Mouse (Mus musculus): ENCODE data around the gene 4930469K13Rik. TPM values are rescaled to one million over a fixed set of nuclear protein-coding genes. Genes with fewer than 3 reads are reported as not detected.

4930469K13Rik gene
- total and polyA plus RNA-seq, 3 experiments = 0.23 to 0.29 TPM; not detected in 1

DNA sequence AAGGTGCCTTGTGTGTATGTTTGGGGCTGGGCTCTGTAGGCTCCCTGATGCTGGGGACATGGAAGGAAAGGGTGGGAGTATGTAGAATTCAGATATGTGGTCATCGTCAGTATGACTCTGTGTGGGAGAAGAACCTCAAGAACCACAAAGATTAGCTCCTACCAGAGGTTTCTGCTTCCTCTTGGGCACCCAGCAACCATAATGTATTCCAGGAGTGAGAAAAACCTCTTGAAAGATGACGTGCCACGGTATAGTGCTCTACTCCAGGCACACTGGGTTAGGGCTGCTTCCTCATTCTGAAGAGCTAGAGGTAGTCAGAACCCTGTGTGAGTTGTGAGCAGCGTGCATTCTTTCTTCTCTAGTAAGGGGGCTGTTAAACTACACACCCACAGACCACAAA is 130.6 kb downstream of the 4930469K13Rik start:
- H3K9ac ChIP-seq (ENCODE audit: control insufficient read depth, low read depth, low read length, poor library complexity, severe bottlenecking) = peak overlapping the region; percentile 18; the same call in 1 of the 2 replicates
- peaks cover 0 to 37% of the 10 kb centered on the region in 2 experiments; a peak in 2 of 4 replicates for H3K36me3 ChIP-seq (ENCODE audit: control insufficient read depth in 1 of 2, insufficient read depth in 2 of 2, low read length in 2 of 2)
- no peaks in the 10 kb centered on the region for H3K9me3 ChIP-seq (replicated peaks; ENCODE audit: insufficient read depth, low read length)
- no peak for TF ChIP-seq POLR2AphosphoS2 (IDR thresholded peaks at IDR 0.05; ENCODE audit: low read length)
- no peak for TF ChIP-seq CHD2 (IDR thresholded peaks at IDR 0.05; ENCODE audit: low read length)
- TF ChIP-seq JUND (IDR thresholded peaks at IDR 0.05; ENCODE audit: low read depth, low read length) = 0 out of 2 replicates have a peak, but pooled peaks have one; percentile 33
- TF ChIP-seq BHLHE40 (IDR thresholded peaks at IDR 0.05; ENCODE audit: borderline replicate concordance, low read depth, low read length) = no peak
- TF ChIP-seq ZMIZ1 (IDR thresholded peaks at IDR 0.05; ENCODE audit: low read depth, low read length) = no peak
- TF ChIP-seq E2F4 (IDR thresholded peaks at IDR 0.05; ENCODE audit: borderline replicate concordance, low read depth, low read length) = no peak
- TF ChIP-seq ZNF384 (IDR thresholded peaks at IDR 0.05; ENCODE audit: low read depth, low read length) = no peak
- peak; percentile 86 for TF ChIP-seq ETS1 (IDR thresholded peaks at IDR 0.05; ENCODE audit: low read depth, low read length)
- TF ChIP-seq POLR2AphosphoS5 (IDR thresholded peaks at IDR 0.05; ENCODE audit: borderline replicate concordance, low read depth, low read length) = no peak
- peak; percentile 76 for TF ChIP-seq SIN3A (IDR thresholded peaks at IDR 0.05; ENCODE audit: low read length)
- no peak for TF ChIP-seq MEF2A (IDR thresholded peaks at IDR 0.05; ENCODE audit: extremely low read depth, insufficient replicate concordance, low read depth, low read length, poor library complexity, severe bottlenecking)
- peak; percentile 37; the same call in 1 of the 2 replicates for TF ChIP-seq TAL1 (IDR thresholded peaks at IDR 0.05; ENCODE audit: low read length)
- peak; percentile 85 to 91 for TF ChIP-seq EP300 (IDR thresholded peaks at IDR 0.05; ENCODE audit: low read depth in 1 of 2, low read length in 2 of 2)
- TF ChIP-seq RCOR1 (IDR thresholded peaks at IDR 0.05; ENCODE audit: low read depth, low read length) = peak; percentile 90
- no peak for TF ChIP-seq MXI1 (IDR thresholded peaks at IDR 0.05; ENCODE audit: low read depth, low read length)
- no peak for TF ChIP-seq ZKSCAN1 (IDR thresholded peaks at IDR 0.05; ENCODE audit: low read depth, low read length)
- TF ChIP-seq MAFK (IDR thresholded peaks at IDR 0.05; ENCODE audit: borderline replicate concordance, low read depth, low read length) = peak; percentile 72; the same call in 1 of the 2 replicates
- no peak for TF ChIP-seq UBTF (IDR thresholded peaks at IDR 0.05; ENCODE audit: borderline replicate concordance, insufficient read depth, low read depth, low read length)
- no peak for TF ChIP-seq CHD1 (IDR thresholded peaks at IDR 0.05; ENCODE audit: low read depth, low read length)
- TF ChIP-seq TCF12 (IDR thresholded peaks at IDR 0.05; ENCODE audit: low read depth, low read length) = peak; percentile 73
- 0 out of 2 replicates have a peak, but pooled peaks have one; percentile 32 for TF ChIP-seq TBP (IDR thresholded peaks at IDR 0.05; ENCODE audit: low read depth, low read length)
- no peak for TF ChIP-seq RAD21 (IDR thresholded peaks at IDR 0.05; ENCODE audit: low read depth, low read length)
- peak; percentile 74 for TF ChIP-seq MYC (IDR thresholded peaks at IDR 0.05; ENCODE audit: low read depth, low read length)
- peak; percentile 11; the same call in 1 of the 2 replicates for TF ChIP-seq SMC3 (IDR thresholded peaks at IDR 0.05; ENCODE audit: low read depth, low read length)
- peak; percentile 66 for TF ChIP-seq GATA1 (IDR thresholded peaks at IDR 0.05; ENCODE audit: low read depth, low read length)
- no peak for TF ChIP-seq NRF1 (IDR thresholded peaks at IDR 0.05; ENCODE audit: insufficient read depth, low read depth, low read length, poor library complexity, severe bottlenecking)
- TF ChIP-seq KAT2A (conservative IDR thresholded peaks at IDR 0.05; ENCODE audit: low read depth, low read length) = no peak
- no peak for TF ChIP-seq MAZ (IDR thresholded peaks at IDR 0.05; ENCODE audit: low read depth, low read length)
- peak; percentile 62 for TF ChIP-seq ELF1 (IDR thresholded peaks at IDR 0.05; ENCODE audit: low read depth, low read length)
- TF ChIP-seq USF2 (IDR thresholded peaks at IDR 0.05; ENCODE audit: borderline replicate concordance in 1 of 2, insufficient read depth in 1 of 2, low read depth in 1 of 2, low read length in 2 of 2) = no peak
- TF ChIP-seq ZC3H11A (IDR thresholded peaks at IDR 0.05; ENCODE audit: low read depth, low read length) = no peak
- no peak for TF ChIP-seq CTCF (IDR thresholded peaks at IDR 0.05 in 2 of 3, conservative IDR thresholded peaks at IDR 0.05 in 1 of 3; ENCODE audit: control insufficient read depth in 1 of 3, insufficient read depth in 1 of 3, low read depth in 2 of 3, low read length in 3 of 3, poor library complexity in 1 of 3, severe bottlenecking in 1 of 3)
- TF ChIP-seq MAX (IDR thresholded peaks at IDR 0.05; ENCODE audit: low read length) = peak; percentile 56; the same call in 1 of the 2 replicates
- no peak for TF ChIP-seq USF1 (IDR thresholded peaks at IDR 0.05; ENCODE audit: low read depth, low read length)
- no peaks in the 10 kb centered on the region for H3K79me2 ChIP-seq (ENCODE audit: control insufficient read depth, insufficient read depth, low read length, poor library complexity)
- H3K4me3 ChIP-seq (ENCODE audit: control insufficient read depth in 1 of 2, insufficient read depth in 1 of 2, low read depth in 2 of 2, low read length in 2 of 2) = no peak overlapping the region
- H3K4me1 ChIP-seq (ENCODE audit: control insufficient read depth in 1 of 2, insufficient read depth in 2 of 2, low read length in 2 of 2) = peaks cover 21 to 41% of the 10 kb centered on the region in 2 experiments
- peak overlapping the region; percentile 63 for H3K27ac ChIP-seq (ENCODE audit: control insufficient read depth, low read depth, low read length)
- peak; percentile 95 for DNase-seq (ENCODE audit: low read depth, low spot score)
- no peaks in the 10 kb centered on the region for H3K27me3 ChIP-seq (ENCODE audit: control insufficient read depth in 1 of 2, insufficient read depth in 2 of 2, low read length in 2 of 2)

Measured in MEL (cell line).